8 mouse cellular contexts compared by ENCODE assay signal in genomic region chr16:14292205-14293199, GRCm38 (mm10). TPM values are rescaled to one million over a fixed set of nuclear protein-coding genes. Genes with fewer than 3 reads are reported as not detected.
DNase-seq lines count a peak whose midpoint lies in the region; ATAC-seq lines count a peak whose summit lies in the region.

No protein-coding gene starts in this region.

- H3K4me2 ChIP-seq in kidney, embryonic 16.5 days (replicated peaks; ENCODE audit: low read depth, low read length): peak overlapping the region; percentile 62
- peak overlapping the region; percentile 39 for H3K4me2 ChIP-seq in embryonic facial prominence, embryonic 11.5 days (ENCODE audit: low read depth, low read length)
- peak overlapping the region; percentile 46 for H3K4me2 ChIP-seq in liver, embryonic 12.5 days
- H3K4me2 ChIP-seq in stomach, embryonic 14.5 days (replicated peaks; ENCODE audit: low read depth, low read length): peak overlapping the region; percentile 53

- 0 out of 2 replicates have a peak overlapping the region, but pooled peaks have one; percentile 13 for H3K27ac ChIP-seq in kidney, embryonic 16.5 days (ENCODE audit: low read length)
- H3K27ac ChIP-seq in embryonic facial prominence, embryonic 11.5 days (replicated peaks; ENCODE audit: low read depth, low read length): no peak overlapping the region
- no peak overlapping the region for H3K27ac ChIP-seq in liver, embryonic 12.5 days
- H3K27ac ChIP-seq in stomach, embryonic 14.5 days (ENCODE audit: low read length): peak overlapping the region; percentile 89

- peaks cover 4% of the 10 kb centered on the region; the same call in 1 of the 2 replicates for H3K36me3 ChIP-seq in kidney, embryonic 16.5 days (ENCODE audit: insufficient read depth, low read length)
- H3K36me3 ChIP-seq in embryonic facial prominence, embryonic 11.5 days (replicated peaks; ENCODE audit: control insufficient read depth, insufficient read depth, low read depth, low read length): no peaks in the 10 kb centered on the region
- H3K36me3 ChIP-seq in liver, embryonic 12.5 days: 0 out of 2 replicates have a peak, but pooled peaks cover 4% of the 10 kb centered on the region
- no peaks in the 10 kb centered on the region for H3K36me3 ChIP-seq in stomach, embryonic 14.5 days (ENCODE audit: control insufficient read depth, insufficient read depth, low read length)

- WGBS in kidney, embryonic 16.5 days: 9% methylated on average over 31 of the region's 31 CpGs
- 14% methylated on average over 31 of the region's 31 CpGs for WGBS in embryonic facial prominence, embryonic 11.5 days
- WGBS in liver, embryonic 12.5 days (ENCODE audit: insufficient replicate concordance): 18% methylated on average over 31 of the region's 31 CpGs
- WGBS in stomach, embryonic 14.5 days: 6% methylated on average over 31 of the region's 31 CpGs

- peak overlapping the region; percentile 34 for H3K4me3 ChIP-seq in kidney, embryonic 16.5 days (ENCODE audit: low read length)
- peak overlapping the region; percentile 15; the same call in 1 of the 2 replicates for H3K4me3 ChIP-seq in embryonic facial prominence, embryonic 11.5 days (ENCODE audit: low read depth, low read length)
- H3K4me3 ChIP-seq in liver, embryonic 12.5 days: no peak overlapping the region; the same call in 1 of the 2 replicates
- H3K4me3 ChIP-seq in stomach, embryonic 14.5 days (ENCODE audit: low read depth, low read length): peak overlapping the region; percentile 26

- ATAC-seq in kidney, embryonic 16.5 days (ENCODE audit: low FRiP score, low TSS enrichment): peak; percentile 32
- 0 out of 2 replicates have a peak, but pooled peaks have one; percentile 45 for ATAC-seq in embryonic facial prominence, embryonic 11.5 days (replicated peaks; ENCODE audit: insufficient number of reproducible peaks, low FRiP score, low TSS enrichment, low read depth)
- ATAC-seq in liver, embryonic 12.5 days: no peak
- peak; percentile 53 for ATAC-seq in stomach, embryonic 14.5 days (ENCODE audit: insufficient number of reproducible peaks, insufficient read depth, low FRiP score, low read depth)
- no peak for ATAC-seq in inflammation-experienced regulatory T-cells, adult 6 months

- 0 out of 2 replicates have a peak, but pooled peaks cover 3% of the 10 kb centered on the region for H3K27me3 ChIP-seq in kidney, embryonic 16.5 days (ENCODE audit: insufficient read depth, low read length)
- peaks cover 7% of the 10 kb centered on the region; the same call in 1 of the 2 replicates for H3K27me3 ChIP-seq in embryonic facial prominence, embryonic 11.5 days (ENCODE audit: control insufficient read depth, insufficient read depth, low read length)
- H3K27me3 ChIP-seq in liver, embryonic 12.5 days (replicated peaks): peaks cover 46% of the 10 kb centered on the region
- no peaks in the 10 kb centered on the region for H3K27me3 ChIP-seq in stomach, embryonic 14.5 days (ENCODE audit: control insufficient read depth, insufficient read depth, low read length)

- no peaks in the 10 kb centered on the region for H3K9me3 ChIP-seq in kidney, embryonic 16.5 days (ENCODE audit: low read length)
- H3K9me3 ChIP-seq in embryonic facial prominence, embryonic 11.5 days (replicated peaks; ENCODE audit: control insufficient read depth, low read length): no peaks in the 10 kb centered on the region
- H3K9me3 ChIP-seq in liver, embryonic 12.5 days (replicated peaks): no peaks in the 10 kb centered on the region
- H3K9me3 ChIP-seq in stomach, embryonic 14.5 days (ENCODE audit: control insufficient read depth, low read depth, low read length): no peaks in the 10 kb centered on the region

- DNase-seq in kidney, adult 11 months: no peak
- peak; percentile 5 for DNase-seq in embryonic facial prominence, embryonic 11.5 days (ENCODE audit: low spot score)
- DNase-seq in heart, postnatal 36 days: peak; percentile 11 to 18
- DNase-seq in left cerebral cortex, adult 11 months (ENCODE audit: low spot score): no peak

- intact Hi-C loops in heart, postnatal 36 days (cut with DNase I): no loop called here

- peak overlapping the region; percentile 12 for H3K9ac ChIP-seq in kidney, embryonic 16.5 days (replicated peaks; ENCODE audit: low read length)
- 0 out of 2 replicates have a peak overlapping the region, but pooled peaks have one; percentile 6 for H3K9ac ChIP-seq in embryonic facial prominence, embryonic 11.5 days (replicated peaks; ENCODE audit: low read length)
- no peak overlapping the region for H3K9ac ChIP-seq in liver, embryonic 12.5 days
- H3K9ac ChIP-seq in stomach, embryonic 14.5 days (replicated peaks; ENCODE audit: low read depth, low read length): peak overlapping the region; percentile 14; the same call in 1 of the 2 replicates

- H3K4me1 ChIP-seq in kidney, embryonic 16.5 days (ENCODE audit: insufficient read depth, low read length): peaks cover 11% of the 10 kb centered on the region; the same call in 1 of the 2 replicates
- H3K4me1 ChIP-seq in embryonic facial prominence, embryonic 11.5 days (ENCODE audit: control insufficient read depth, insufficient read depth, low read length): no peaks in the 10 kb centered on the region; the same call in 1 of the 2 replicates
- peaks cover 15% of the 10 kb centered on the region; the same call in 1 of the 2 replicates for H3K4me1 ChIP-seq in liver, embryonic 12.5 days
- peaks cover 16% of the 10 kb centered on the region for H3K4me1 ChIP-seq in stomach, embryonic 14.5 days (ENCODE audit: control insufficient read depth, insufficient read depth, low read length)

RNA-seq across cellular contexts. Expression of gene Myh11, which starts 1.3 kb away (rescaled TPM):
- 12.0 and 33.7 TPM in 2 replicates for polyA plus RNA-seq in kidney, embryonic 16.5 days (2015; fragmentation: Nextera tagmentation; extraction: Ambion mirVana)
- polyA plus RNA-seq in embryonic facial prominence, embryonic 11.5 days (2014; fragmentation: Nextera tagmentation; extraction: Ambion mirVana): 0.08 and 0.38 TPM in 2 replicates
- 10 to 100 TPM; 25.4 to 28.1 TPM for total RNA-seq in heart, postnatal 36 days (2021)
- 0.69 and 0.71 TPM in 2 replicates for polyA plus RNA-seq in liver, embryonic 12.5 days (2016; fragmentation: Nextera tagmentation; extraction: Ambion mirVana)
- 250 and 280 TPM in 2 replicates for polyA plus RNA-seq in stomach, embryonic 14.5 days (2014; fragmentation: Nextera tagmentation; extraction: Ambion mirVana)
- under 1 TPM in 1 of 3 experiments, not detected in 2; 0.10 TPM for polyA plus RNA-seq in inflammation-experienced regulatory T-cells, adult 6 months (2017; shearing (Covaris generic))

RNA-seq across cellular contexts. Expression of gene Fopnl, which starts 24.7 kb away (rescaled TPM):
- polyA plus RNA-seq in kidney, embryonic 16.5 days (2015; fragmentation: Nextera tagmentation; extraction: Ambion mirVana): 147 and 150 TPM in 2 replicates
- 179 and 200 TPM in 2 replicates for polyA plus RNA-seq in embryonic facial prominence, embryonic 11.5 days (2014; fragmentation: Nextera tagmentation; extraction: Ambion mirVana)
- 10 to 100 TPM; 58.7 to 69.8 TPM for total RNA-seq in heart, postnatal 36 days (2021)
- polyA plus RNA-seq in liver, embryonic 12.5 days (2016; fragmentation: Nextera tagmentation; extraction: Ambion mirVana): 81.9 and 85.5 TPM in 2 replicates
- 175 and 181 TPM in 2 replicates for polyA plus RNA-seq in stomach, embryonic 14.5 days (2014; fragmentation: Nextera tagmentation; extraction: Ambion mirVana)
- 100 to 1,000 TPM; 113 to 129 (median 117) TPM for polyA plus RNA-seq in inflammation-experienced regulatory T-cells, adult 6 months (2017; shearing (Covaris generic))

Comparison
In these comparisons a context has a peak if more than half of its experiments do, and no peak if none do; other contexts are left out.
1. ATAC-seq: peak in kidney, embryonic 16.5 days (single experiment), embryonic facial prominence, embryonic 11.5 days (single experiment) and stomach, embryonic 14.5 days (single experiment); none in liver, embryonic 12.5 days (single experiment) and inflammation-experienced regulatory T-cells, adult 6 months (single experiment).
2. H3K27ac ChIP-seq: peak in kidney, embryonic 16.5 days (single experiment) and stomach, embryonic 14.5 days (single experiment); none in embryonic facial prominence, embryonic 11.5 days (single experiment) and liver, embryonic 12.5 days (single experiment).
3. DNase-seq: peak in embryonic facial prominence, embryonic 11.5 days (single experiment) and heart, postnatal 36 days (2 of 2); none in kidney, adult 11 months (single experiment) and left cerebral cortex, adult 11 months (single experiment).
4. Peak in every context shown above with its lines, with median percentiles within 50 percentile points of each other: H3K4me2 ChIP-seq.